Mouse (Mus musculus) hindbrain, postnatal 0 days (tissue): ENCODE results near the gene Sprr2h. TPM values are rescaled to one million over a fixed set of nuclear protein-coding genes. Genes with fewer than 3 reads are reported as not detected.

Source experiments
- ATAC-seq: fragments of 200-750 bp; cut with Nextera tagmentation; 2 replicates; pipeline ENCODE4 v1.8.0; 2017; ENCODE audit warnings: mild to moderate bottlenecking, moderate TSS enrichment, moderate library complexity
- DNase-seq: peaks from one replicate; pipeline ENCODE4 v3.0.0-alpha.2; 2015; ENCODE audit warnings: low spot score
- H3K27ac ChIP-seq: fragments of 300-500 bp; sonication (generic); 2 replicates; pipeline ENCODE4 v1.5.1; 2014; ENCODE audit warnings: mild to moderate bottlenecking
- H3K27me3 ChIP-seq: fragments of 300-500 bp; sonication (generic); 2 replicates; pipeline ENCODE4 v1.6.1; 2014; ENCODE audit warnings: low read length, mixed read lengths; ENCODE audit not compliant: insufficient read depth
- H3K36me3 ChIP-seq: fragments of 300-500 bp; sonication (generic); 2 replicates; pipeline ENCODE4 v1.6.1; 2014; ENCODE audit warnings: low read length, mixed read lengths; ENCODE audit not compliant: insufficient read depth
- H3K4me1 ChIP-seq: fragments of 300-500 bp; sonication (generic); 2 replicates; pipeline ENCODE4 v1.6.1; 2014; ENCODE audit warnings: antibody characterized with exemption, low read length, mixed read lengths; ENCODE audit not compliant: insufficient read depth
- H3K4me2 ChIP-seq: fragments of 300-500 bp; sonication (generic); 2 replicates; pipeline ENCODE4 v1.6.1; 2014; ENCODE audit warnings: low read depth, mild to moderate bottlenecking, low read length, moderate library complexity, mixed read lengths
- H3K4me3 ChIP-seq: fragments of 300-500 bp; sonication (generic); 2 replicates; pipeline ENCODE4 v1.5.1; 2014; ENCODE audit warnings: low read length
- H3K9ac ChIP-seq: fragments of 300-500 bp; sonication (generic); replicated peaks from 2 replicates; pipeline ENCODE4 v1.6.1; 2014; ENCODE audit warnings: mild to moderate bottlenecking, low read length, moderate library complexity, mixed read lengths
- H3K9me3 ChIP-seq: fragments of 300-500 bp; sonication (generic); 2 replicates; pipeline ENCODE4 v1.6.1; 2016; ENCODE audit warnings: low read length, mixed read lengths
- CTCF ChIP-seq: IDR thresholded peaks from 2 replicates; pipeline ENCODE4 v1.5.1; 2016; ENCODE audit warnings: antibody characterized with exemption, control low read depth, low read depth
- WGBS: fragments of 180-500 bp; shearing (Covaris S2); extraction: QIAGEN DNeasy Blood & Tissue Kit; methylation state at CpG from one replicate; pipeline ENCODE4 v1.1.7; 2014; 5-methylcytosine and 5-hydroxymethylcytosine counted together
- polyA plus RNA-seq: library from polyadenylated mRNA; unstranded; fragments of >200 nt; fragmentation: Nextera tagmentation; extraction: Ambion mirVana; gene quantifications from 2 replicates; pipeline ENCODE4 v1.2.1, GENCODE M21; 2015
- total RNA-seq: library from RNA; depleted of rRNA; stranded (reverse); fragments of >200 nt; gene quantifications from 2 replicates; pipeline ENCODE4 v1.2.3, GENCODE M21; 2014; rRNA removed

The Sprr2h gene
- total and polyA plus RNA-seq, 2 experiments from 2014 or later: not detected

DNA sequence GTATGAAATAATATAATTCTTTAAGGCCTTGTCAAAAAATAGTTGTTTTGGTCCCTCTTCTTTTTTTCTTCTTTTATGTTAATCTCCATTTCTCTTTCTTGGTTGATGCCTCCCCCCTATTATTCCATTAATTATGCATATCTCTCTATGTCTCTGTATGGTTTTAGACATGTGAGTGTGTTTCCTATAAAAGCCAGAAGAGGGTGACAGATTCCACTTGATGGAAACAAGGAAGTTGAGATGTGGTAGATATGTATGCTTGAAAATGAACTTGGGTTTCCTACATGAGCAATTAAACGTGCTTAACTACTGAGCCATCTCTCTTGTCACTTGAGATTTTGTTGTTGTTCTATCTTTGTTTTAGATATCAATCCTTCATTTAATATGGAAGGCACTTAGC lies 8.8 kb downstream of the Sprr2h start:
- H3K4me1 ChIP-seq: no peaks in the 10 kb centered on the region
- WGBS: 60% methylated on average over 1 of the region's 1 CpGs
- no peak overlapping the region for H3K9ac ChIP-seq
- H3K9me3 ChIP-seq: no peaks in the 10 kb centered on the region
- H3K4me2 ChIP-seq: no peak overlapping the region
- no peak overlapping the region for H3K4me3 ChIP-seq
- H3K27ac ChIP-seq: no peak overlapping the region
- no peaks in the 10 kb centered on the region for H3K36me3 ChIP-seq
- DNase-seq: peak; percentile 10
- TF ChIP-seq CTCF: peak; percentile 47
- ATAC-seq: no peak
- no peaks in the 10 kb centered on the region for H3K27me3 ChIP-seq

DNA sequence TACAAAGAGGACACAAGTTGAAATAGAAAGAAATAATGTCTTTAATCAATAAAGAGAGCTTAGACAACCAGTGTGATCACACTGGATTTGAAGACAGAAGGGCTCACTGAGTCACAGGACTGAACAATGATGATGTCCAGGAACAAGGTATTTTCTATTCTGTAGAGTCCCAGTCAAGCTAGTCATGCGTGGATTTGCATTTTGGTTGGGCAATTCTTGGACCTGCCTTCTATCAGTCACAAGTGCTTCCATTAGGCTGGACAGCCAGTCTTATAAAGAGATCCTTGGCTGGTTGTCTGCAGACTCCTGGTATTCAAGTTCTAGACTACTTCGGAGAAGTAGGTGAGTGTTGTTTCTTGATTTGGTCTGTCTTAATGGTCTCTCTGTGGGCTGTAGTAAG lies 22.2 kb downstream of the Sprr2h start, which contains the start of gene Sprr2i:
TSS of gene Sprr2i (plus strand) at position 301 of the 400 bp plus-strand sequence.
- Histone ChIP-seq H3K4me1 (no peaks in the 10 kb centered on the region), H3K9ac (no peak within 1 kb of the TSS), H3K4me3 (no peak within 1 kb of the TSS), H3K4me2 (no peak within 1 kb of the TSS), H3K9me3 (no peaks in the 10 kb centered on the region), H3K27me3 (no peaks in the 10 kb centered on the region), H3K27ac (no peak within 1 kb of the TSS), H3K36me3 (no peaks in the 10 kb centered on the region)
- ATAC-seq (no peak), DNase-seq (no peak)
- 95% methylated on average over 2 of the region's 2 CpGs for WGBS
- TF ChIP-seq CTCF: no peak

DNA sequence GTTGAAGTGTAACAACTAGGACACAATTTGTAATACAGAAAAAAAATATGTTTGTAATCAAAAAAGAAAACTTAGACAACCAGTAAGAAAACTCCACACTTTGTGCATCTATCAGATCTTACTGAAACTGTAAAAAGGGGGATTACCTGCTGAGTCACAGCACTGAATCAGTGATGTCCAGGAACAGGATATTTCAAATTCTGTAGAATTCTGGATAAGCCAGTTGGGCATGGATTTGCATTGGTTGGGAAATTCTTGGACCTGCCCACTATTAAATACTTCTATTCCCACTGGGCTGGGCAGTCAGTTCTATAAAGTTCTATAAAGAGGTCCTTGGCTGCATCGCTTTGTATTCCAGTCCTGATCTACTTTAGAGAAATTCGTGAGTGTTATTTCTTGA lies 32.3 kb downstream of the Sprr2h start, which contains the start of gene Sprr2j-ps:
TSS of gene Sprr2j-ps (plus strand) at position 301 of the 400 bp plus-strand sequence.
- H3K4me3 ChIP-seq: no peak within 1 kb of the TSS
- H3K4me2 ChIP-seq: no peak within 1 kb of the TSS
- no peaks in the 10 kb centered on the region for H3K9me3 ChIP-seq
- H3K27ac ChIP-seq: no peak within 1 kb of the TSS
- DNase-seq: no peak
- H3K27me3 ChIP-seq: no peaks in the 10 kb centered on the region
- H3K4me1 ChIP-seq: no peaks in the 10 kb centered on the region
- no peak for ATAC-seq
- no peak for TF ChIP-seq CTCF
- 93% methylated on average over 2 of the region's 2 CpGs for WGBS
- H3K9ac ChIP-seq: no peak within 1 kb of the TSS
- no peaks in the 10 kb centered on the region for H3K36me3 ChIP-seq

DNA sequence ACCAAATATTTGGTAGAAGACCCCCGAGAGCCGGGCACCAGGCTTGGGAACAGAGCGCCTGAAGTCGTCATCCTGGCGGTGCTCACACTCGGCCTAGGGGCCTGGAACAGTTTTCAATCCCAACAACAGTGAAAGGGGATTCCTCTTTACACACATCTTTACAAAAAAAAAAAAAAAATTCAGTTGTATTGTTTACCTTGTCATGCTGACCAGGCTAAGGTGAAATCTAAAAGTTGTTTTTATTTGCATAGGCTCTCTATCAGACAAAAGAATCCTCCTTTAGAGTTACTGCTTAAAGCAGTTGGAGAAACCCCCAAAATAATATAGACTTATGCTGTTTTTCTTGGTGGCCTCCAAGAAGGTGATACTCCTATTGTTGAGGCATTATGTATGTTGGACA lies 43.8 kb downstream of the Sprr2h start, which contains the start of gene Gm9774:
TSS of gene Gm9774 (minus strand) at position 101 of the 400 bp plus-strand sequence.
- ATAC-seq (no peak), DNase-seq (no peak)
- H3K4me3 ChIP-seq: no peak within 1 kb of the TSS
- H3K4me2 ChIP-seq: no peak within 1 kb of the TSS
- no peaks in the 10 kb centered on the region for H3K4me1 ChIP-seq
- TF ChIP-seq CTCF: no peak
- WGBS: 97% methylated on average over 6 of the region's 6 CpGs
- no peak within 1 kb of the TSS for H3K9ac ChIP-seq
- no peaks in the 10 kb centered on the region for H3K9me3 ChIP-seq
- no peaks in the 10 kb centered on the region for H3K27me3 ChIP-seq
- no peaks in the 10 kb centered on the region for H3K36me3 ChIP-seq
- H3K27ac ChIP-seq: no peak within 1 kb of the TSS

DNA sequence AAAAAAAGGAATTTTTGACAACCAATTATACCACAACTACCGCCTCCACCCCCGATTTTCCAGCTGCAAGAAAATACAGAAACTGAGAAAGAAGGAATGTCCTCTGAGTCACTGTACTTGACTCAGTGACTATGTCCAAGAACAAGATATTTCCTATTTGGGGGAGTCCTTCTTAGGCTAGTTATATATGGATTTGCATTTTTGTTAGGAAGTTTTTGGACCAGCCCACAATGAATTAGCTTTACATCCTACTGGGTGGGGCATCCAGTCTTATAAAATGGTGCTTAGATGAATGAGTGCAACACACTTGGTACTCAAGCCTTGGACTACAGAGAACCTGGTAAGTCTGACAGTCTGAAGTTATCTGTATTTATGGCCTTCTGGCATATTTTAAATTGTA lies 46.8 kb downstream of the Sprr2h start, which contains the start of gene Sprr2k:
TSS of gene Sprr2k (plus strand) at position 301 of the 400 bp plus-strand sequence.
- ATAC-seq (no peak), DNase-seq (no peak)
- WGBS: 92% methylated on average over 2 of the region's 2 CpGs
- Histone ChIP-seq H3K27ac (no peak within 1 kb of the TSS), H3K9ac (no peak within 1 kb of the TSS), H3K9me3 (no peaks in the 10 kb centered on the region), H3K36me3 (no peaks in the 10 kb centered on the region), H3K27me3 (no peaks in the 10 kb centered on the region), H3K4me1 (no peaks in the 10 kb centered on the region), H3K4me3 (no peak within 1 kb of the TSS), H3K4me2 (no peak within 1 kb of the TSS)
- no peak for TF ChIP-seq CTCF

Other genes starting within 250 kb of the Sprr2h start
- not detected in 2 replicates for gene Lelp1, start 242.9 kb upstream of the Sprr2h start, total RNA-seq
- not detected in 2 replicates for gene Lelp1, start 242.9 kb upstream of the Sprr2h start, polyA plus RNA-seq
- gene Sprr2a1, start 169.9 kb upstream of the Sprr2h start, total RNA-seq: not detected in 2 replicates
- gene Sprr2a1, start 169.9 kb upstream of the Sprr2h start, polyA plus RNA-seq: not detected in 2 replicates
- not detected in 2 replicates for gene Sprr2a2, start 169.8 kb upstream of the Sprr2h start, total RNA-seq
- gene Sprr2a2, start 169.8 kb upstream of the Sprr2h start, polyA plus RNA-seq: not detected in 2 replicates
- not detected in 2 replicates for gene Sprr2a3, start 100.3 kb upstream of the Sprr2h start, total RNA-seq
- gene Sprr2a3, start 100.3 kb upstream of the Sprr2h start, polyA plus RNA-seq: not detected in 2 replicates
- not detected in 2 replicates for gene Sprr2b, start 69.1 kb upstream of the Sprr2h start, total RNA-seq
- gene Sprr2b, start 69.1 kb upstream of the Sprr2h start, polyA plus RNA-seq: 0.24 and 0.44 TPM in 2 replicates
- gene Sprr2d, start 46.5 kb upstream of the Sprr2h start, total RNA-seq: not detected in 2 replicates
- gene Sprr2d, start 46.5 kb upstream of the Sprr2h start, polyA plus RNA-seq: not detected in 2 replicates
- gene Sprr2e, start 33.5 kb upstream of the Sprr2h start, total RNA-seq: not detected in 2 replicates
- not detected in 2 replicates for gene Sprr2e, start 33.5 kb upstream of the Sprr2h start, polyA plus RNA-seq
- gene Sprr2f, start 20.5 kb upstream of the Sprr2h start, total RNA-seq: not detected in 2 replicates
- not detected in 2 replicates for gene Sprr2f, start 20.5 kb upstream of the Sprr2h start, polyA plus RNA-seq
- gene Sprr2i, start 22.3 kb downstream of the Sprr2h start, total RNA-seq: not detected in 2 replicates
- not detected in 2 replicates for gene Sprr2i, start 22.3 kb downstream of the Sprr2h start, polyA plus RNA-seq
- gene Sprr2j-ps, start 32.4 kb downstream of the Sprr2h start, total RNA-seq: not detected in 2 replicates
- not detected in 2 replicates for gene Sprr2j-ps, start 32.4 kb downstream of the Sprr2h start, polyA plus RNA-seq
- gene Gm9774, start 43.7 kb downstream of the Sprr2h start, total RNA-seq: 2.5 and 3.7 TPM in 2 replicates
- 9.4 and 9.6 TPM in 2 replicates for gene Gm9774, start 43.7 kb downstream of the Sprr2h start, polyA plus RNA-seq
- gene Sprr2k, start 46.9 kb downstream of the Sprr2h start, total RNA-seq: not detected in 2 replicates
- not detected in 2 replicates for gene Sprr2k, start 46.9 kb downstream of the Sprr2h start, polyA plus RNA-seq
- gene Sprr1b, start 53.1 kb downstream of the Sprr2h start, total RNA-seq: not detected in 2 replicates
- 0.18 TPM in 1 of 2 replicates, not detected in the other for gene Sprr1b, start 53.1 kb downstream of the Sprr2h start, polyA plus RNA-seq
- gene Sprr3, start 73.0 kb downstream of the Sprr2h start, total RNA-seq: not detected in 2 replicates
- gene Sprr3, start 73.0 kb downstream of the Sprr2h start, polyA plus RNA-seq: not detected in 2 replicates
- not detected in 2 replicates for gene Sprr1a, start 100.2 kb downstream of the Sprr2h start, total RNA-seq
- gene Sprr1a, start 100.2 kb downstream of the Sprr2h start, polyA plus RNA-seq: 0.23 and 0.25 TPM in 2 replicates
- not detected in 2 replicates for gene Sprr4, start 114.8 kb downstream of the Sprr2h start, total RNA-seq
- not detected in 2 replicates for gene Sprr4, start 114.8 kb downstream of the Sprr2h start, polyA plus RNA-seq
- not detected in 2 replicates for gene 2310046K23Rik, start 148.8 kb downstream of the Sprr2h start, total RNA-seq
- gene 2310046K23Rik, start 148.8 kb downstream of the Sprr2h start, polyA plus RNA-seq: not detected in 2 replicates
- not detected in 2 replicates for gene Ivl, start 188.1 kb downstream of the Sprr2h start, total RNA-seq
- not detected in 2 replicates for gene Ivl, start 188.1 kb downstream of the Sprr2h start, polyA plus RNA-seq
- not detected in 2 replicates for gene Smcp, start 203.3 kb downstream of the Sprr2h start, total RNA-seq
- not detected in 2 replicates for gene Smcp, start 203.3 kb downstream of the Sprr2h start, polyA plus RNA-seq
- gene 2210017I01Rik, start 221.8 kb downstream of the Sprr2h start, total RNA-seq: not detected in 2 replicates
- not detected in 2 replicates for gene 2210017I01Rik, start 221.8 kb downstream of the Sprr2h start, polyA plus RNA-seq
- not detected in 2 replicates for gene Lce6a, start 236.0 kb downstream of the Sprr2h start, total RNA-seq
- gene Lce6a, start 236.0 kb downstream of the Sprr2h start, polyA plus RNA-seq: not detected in 2 replicates